Mouse (Mus musculus) CH12.LX (cell line): Measurements from ENCODE around the gene Itfg1.

Experiments
- CHD1 ChIP-seq: IDR thresholded peaks from 2 replicates; pipeline ENCODE4 v1.6.1; 2012; ENCODE audit warnings: low read depth, low read length, improper control_type of control experiment, inconsistent platforms
- CTCF ChIP-seq, 2 experiments: IDR thresholded peaks in 1 of 2; conservative IDR thresholded peaks in 1 of 2; 2 replicates each; pipeline ENCODE4 v1.5.1; 2011 to 2012; ENCODE audit warnings: low read depth in 2 of 2, low read length in 2 of 2, improper control_type of control experiment in 1 of 2, inconsistent platforms in 1 of 2, mild to moderate bottlenecking in 1 of 2, moderate library complexity in 1 of 2
- GABPA ChIP-seq: IDR thresholded peaks from 2 replicates; pipeline ENCODE4 v1.6.1; 2012; ENCODE audit warnings: low read depth, low read length, improper control_type of control experiment, inconsistent platforms; ENCODE audit not compliant: insufficient replicate concordance
- MAFK ChIP-seq: IDR thresholded peaks from 2 replicates; pipeline ENCODE4 v1.6.1; 2011; ENCODE audit warnings: low read length, improper control_type of control experiment; ENCODE audit not compliant: insufficient replicate concordance
- RAD21 ChIP-seq: IDR thresholded peaks from 2 replicates; pipeline ENCODE4 v1.6.1; 2011; ENCODE audit warnings: low read depth, mild to moderate bottlenecking, low read length, improper control_type of control experiment, moderate library complexity
- TBP ChIP-seq: conservative IDR thresholded peaks from 2 replicates; pipeline ENCODE4 v1.6.1; 2011; ENCODE audit warnings: low read depth, low read length, improper control_type of control experiment
- USF1 ChIP-seq: IDR thresholded peaks from 2 replicates; pipeline ENCODE4 v1.6.1; 2014; ENCODE audit warnings: low read depth, mild to moderate bottlenecking, inconsistent platforms, low read length, improper control_type of control experiment
- USF2 ChIP-seq: conservative IDR thresholded peaks from 2 replicates; pipeline ENCODE4 v1.6.1; 2011; ENCODE audit warnings: low read depth, low read length, improper control_type of control experiment

- TF ChIP-seq RAD21 (no peak), CTCF (conservative IDR thresholded peaks at IDR 0.05 in 1 of 2, IDR thresholded peaks at IDR 0.05 in 1 of 2; ENCODE audit: low read depth in 2 of 2, low read length in 2 of 2) (no peak), GABPA (no peak), TBP (no peak), USF2 (no peak), MAFK (no peak), CHD1 (no peak), USF1 (no peak)
These were observed 37.3 kb upstream of the Itfg1 start for GRCm38 (mm10) chr8:85877976-85878375.
